Mouse (Mus musculus) bone marrow, adult 2 months (tissue): ENCODE measurements around the gene Selplg. TPM values are rescaled to one million over a fixed set of nuclear protein-coding genes. Genes with fewer than 3 reads are reported as not detected.

ENCODE experiments used
- H3K27ac ChIP-seq: fragments of 200-500 bp; 2 replicates; pipeline ENCODE4 v1.5.1; 2012; ENCODE audit warnings: low read depth, mild to moderate bottlenecking, control low read depth, inconsistent platforms, low read length; ENCODE audit not compliant: control insufficient read depth, poor library complexity, insufficient read depth
- H3K4me1 ChIP-seq: fragments of 200-500 bp; 2 replicates; pipeline ENCODE4 v1.6.1; 2011; ENCODE audit warnings: low read length; ENCODE audit not compliant: control insufficient read depth, insufficient read depth
- H3K4me3 ChIP-seq: fragments of 200-500 bp; replicated peaks from 2 replicates; pipeline ENCODE3; 2011; ENCODE audit warnings: mild to moderate bottlenecking, low read depth, low read length, control low read depth; ENCODE audit not compliant: control insufficient read depth
- CTCF ChIP-seq: fragments of 200-500 bp; IDR thresholded peaks from 2 replicates; pipeline ENCODE4 v1.5.1; 2011; ENCODE audit warnings: low read length, control low read depth; ENCODE audit not compliant: control insufficient read depth, insufficient read depth
- POLR2A ChIP-seq: fragments of 200-500 bp; IDR thresholded peaks from 2 replicates; pipeline ENCODE4 v1.6.1; 2011; ENCODE audit warnings: low read depth, mild to moderate bottlenecking, control low read depth, low read length, borderline replicate concordance; ENCODE audit not compliant: control insufficient read depth
- WGBS: fragments of 180-500 bp; shearing (Covaris S2); methylation state at CpG from one replicate; pipeline ENCODE4 v1.1.7; 2018; 5-methylcytosine and 5-hydroxymethylcytosine counted together
- polyA plus RNA-seq: library from polyadenylated mRNA; stranded (reverse); fragments of >200 nt; gene quantifications from 2 replicates; pipeline ENCODE4 v1.2.4, GENCODE M21; 2011; ENCODE audit warnings: low replicate concordance; ENCODE audit not compliant: missing spikeins, insufficient read depth, insufficient read length

The Selplg gene
- polyA plus RNA-seq, 1 experiment: 146 TPM

- H3K4me1 ChIP-seq: peaks cover 2% of the 10 kb centered on the region
- H3K4me3 ChIP-seq: peak overlapping the region; percentile 2
- TF ChIP-seq CTCF (no peak), POLR2A (0 out of 2 replicates have a peak, but pooled peaks have one; percentile 21)
- 6% methylated on average over 5 of the region's 5 CpGs for WGBS
- peak overlapping the region; percentile 72 for H3K27ac ChIP-seq
Observed at GRCm38 (mm10) chr5:113858971-113859370, 26.5 kb upstream of the Selplg start.

GRCm38 (mm10) chr5:113858550-113858949, 26.1 kb upstream of the Selplg start:
- WGBS: 67% methylated on average over 10 of the region's 10 CpGs
- Histone ChIP-seq H3K27ac (0 out of 2 replicates have a peak overlapping the region, but pooled peaks have one; percentile 26), H3K4me1 (peaks cover 2% of the 10 kb centered on the region), H3K4me3 (no peak overlapping the region)
- TF ChIP-seq POLR2A (no peak), CTCF (no peak)

DNA sequence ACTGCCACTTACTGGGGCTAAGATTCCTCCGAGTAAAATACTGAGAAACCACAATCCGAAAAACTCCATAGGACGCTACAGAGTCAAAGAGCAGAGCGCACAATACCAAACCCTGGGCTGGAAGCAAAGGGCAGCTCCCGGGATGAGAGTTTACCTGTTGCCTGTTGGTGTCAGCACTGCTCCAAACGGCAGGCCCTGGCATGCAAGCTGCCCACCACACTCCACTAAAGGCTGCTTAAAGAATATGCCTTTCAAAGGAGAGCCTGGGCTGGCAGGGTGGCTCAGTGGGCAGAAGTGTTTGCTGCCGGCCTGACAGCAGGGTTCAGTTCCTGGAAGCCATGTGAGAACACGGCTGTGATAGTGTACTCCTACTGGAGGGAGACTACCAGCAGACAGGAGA, 25.2 kb upstream of the Selplg start:
- Histone ChIP-seq H3K27ac (no peak overlapping the region), H3K4me3 (no peak overlapping the region), H3K4me1 (peaks cover 2% of the 10 kb centered on the region)
- TF ChIP-seq CTCF: 0 out of 2 replicates have a peak, but pooled peaks have one; percentile 2
- no peak for TF ChIP-seq POLR2A
- WGBS: 84% methylated on average over 8 of the region's 8 CpGs

- Histone ChIP-seq H3K27ac (no peak overlapping the region), H3K4me1 (peaks cover 2% of the 10 kb centered on the region), H3K4me3 (no peak overlapping the region)
- TF ChIP-seq CTCF (no peak), POLR2A (no peak)
- 92% methylated on average over 7 of the region's 7 CpGs for WGBS
Observed at GRCm38 (mm10) chr5:113856631-113857030, 24.2 kb upstream of the Selplg start.

DNA sequence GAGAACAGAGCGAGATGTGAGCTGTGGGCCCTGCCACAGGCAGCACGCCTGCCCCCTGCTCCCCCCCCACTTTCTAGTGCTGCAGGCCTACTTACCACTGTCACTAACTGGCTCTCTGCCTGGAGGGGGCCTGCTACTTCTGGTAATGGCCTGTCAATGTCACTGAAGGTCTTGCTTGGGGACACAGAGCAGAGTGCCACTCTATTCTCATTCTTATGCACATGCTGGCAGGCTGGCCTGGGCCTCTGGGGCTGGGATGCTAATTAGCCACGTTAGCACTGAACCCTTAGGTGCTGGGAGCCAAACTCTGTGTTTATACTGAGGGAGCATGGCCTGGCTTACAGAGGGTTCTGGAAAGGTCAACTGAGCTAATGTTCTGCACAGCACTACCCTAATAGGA, 23.3 kb upstream of the Selplg start:
- Histone ChIP-seq H3K27ac (no peak overlapping the region), H3K4me1 (peaks cover 2% of the 10 kb centered on the region), H3K4me3 (no peak overlapping the region)
- WGBS: 80% methylated on average over 3 of the region's 3 CpGs
- TF ChIP-seq POLR2A: no peak
- no peak for TF ChIP-seq CTCF

GRCm38 (mm10) chr5:113855117-113855516, 22.7 kb upstream of the Selplg start:
- Histone ChIP-seq H3K27ac (no peak overlapping the region), H3K4me3 (no peak overlapping the region), H3K4me1 (peaks cover 2% of the 10 kb centered on the region)
- no peak for TF ChIP-seq POLR2A
- no peak for TF ChIP-seq CTCF
- WGBS: 91% methylated on average over 10 of the region's 10 CpGs

DNA sequence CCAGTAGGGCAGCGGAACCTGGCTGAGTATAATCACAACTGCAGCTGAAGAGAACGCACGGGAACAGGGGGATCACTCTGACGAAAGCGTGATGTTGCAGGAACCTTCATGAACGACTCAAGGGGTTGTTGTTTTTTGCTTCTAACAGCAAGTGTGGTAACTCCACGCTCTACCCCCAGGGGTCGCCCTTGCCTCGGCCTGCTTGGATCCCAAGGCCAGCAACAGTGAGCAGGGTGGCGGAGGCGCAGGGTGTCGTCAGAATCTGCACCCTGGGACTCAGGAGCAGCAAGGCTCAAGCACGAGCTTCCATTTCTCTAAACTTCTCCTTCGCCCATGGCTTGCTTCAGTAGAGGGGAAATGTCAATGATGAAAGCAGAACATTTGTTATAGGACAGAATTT, 22.1 kb upstream of the Selplg start:
- 16% methylated on average over 14 of the region's 14 CpGs for WGBS
- no peak for TF ChIP-seq POLR2A
- TF ChIP-seq CTCF: peak; percentile 99
- no peak overlapping the region for H3K27ac ChIP-seq
- H3K4me1 ChIP-seq: peaks cover 2% of the 10 kb centered on the region
- no peak overlapping the region for H3K4me3 ChIP-seq

- H3K4me3 ChIP-seq: no peak overlapping the region
- WGBS: 90% methylated on average over 10 of the region's 10 CpGs
- peaks cover under 1% of the 10 kb centered on the region for H3K4me1 ChIP-seq
- no peak overlapping the region for H3K27ac ChIP-seq
- TF ChIP-seq POLR2A (no peak), CTCF (no peak)
Observed at GRCm38 (mm10) chr5:113853541-113853940, 21.1 kb upstream of the Selplg start.

DNA sequence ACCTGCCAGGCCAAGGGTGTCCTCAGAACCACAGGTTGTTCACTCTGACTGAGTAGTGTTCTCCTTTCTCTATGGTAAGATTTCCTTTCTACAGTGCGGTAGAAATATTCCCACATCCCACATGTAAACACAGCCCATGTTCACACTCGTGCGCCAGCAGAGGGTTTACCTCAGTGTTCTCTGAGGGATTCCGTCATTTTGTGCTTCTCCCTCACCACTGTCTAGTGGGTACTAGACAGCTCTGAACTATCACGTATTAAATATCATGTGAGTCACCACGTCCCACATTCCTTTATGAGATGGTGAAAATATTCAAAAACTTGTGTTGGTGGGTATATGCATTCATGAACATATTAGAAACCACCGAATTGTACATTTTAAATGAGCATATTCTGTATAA, 20.0 kb upstream of the Selplg start:
- no peak overlapping the region for H3K27ac ChIP-seq
- H3K4me3 ChIP-seq: no peak overlapping the region
- WGBS: 88% methylated on average over 7 of the region's 7 CpGs
- TF ChIP-seq POLR2A: no peak
- TF ChIP-seq CTCF: no peak
- no peaks in the 10 kb centered on the region for H3K4me1 ChIP-seq
